Mouse (Mus musculus): ENCODE measurements around the gene Selenon.
A peak's percentile ranks its signal among the peaks of the same experiment; 100 is the strongest.

Gene Selenon

DNA sequence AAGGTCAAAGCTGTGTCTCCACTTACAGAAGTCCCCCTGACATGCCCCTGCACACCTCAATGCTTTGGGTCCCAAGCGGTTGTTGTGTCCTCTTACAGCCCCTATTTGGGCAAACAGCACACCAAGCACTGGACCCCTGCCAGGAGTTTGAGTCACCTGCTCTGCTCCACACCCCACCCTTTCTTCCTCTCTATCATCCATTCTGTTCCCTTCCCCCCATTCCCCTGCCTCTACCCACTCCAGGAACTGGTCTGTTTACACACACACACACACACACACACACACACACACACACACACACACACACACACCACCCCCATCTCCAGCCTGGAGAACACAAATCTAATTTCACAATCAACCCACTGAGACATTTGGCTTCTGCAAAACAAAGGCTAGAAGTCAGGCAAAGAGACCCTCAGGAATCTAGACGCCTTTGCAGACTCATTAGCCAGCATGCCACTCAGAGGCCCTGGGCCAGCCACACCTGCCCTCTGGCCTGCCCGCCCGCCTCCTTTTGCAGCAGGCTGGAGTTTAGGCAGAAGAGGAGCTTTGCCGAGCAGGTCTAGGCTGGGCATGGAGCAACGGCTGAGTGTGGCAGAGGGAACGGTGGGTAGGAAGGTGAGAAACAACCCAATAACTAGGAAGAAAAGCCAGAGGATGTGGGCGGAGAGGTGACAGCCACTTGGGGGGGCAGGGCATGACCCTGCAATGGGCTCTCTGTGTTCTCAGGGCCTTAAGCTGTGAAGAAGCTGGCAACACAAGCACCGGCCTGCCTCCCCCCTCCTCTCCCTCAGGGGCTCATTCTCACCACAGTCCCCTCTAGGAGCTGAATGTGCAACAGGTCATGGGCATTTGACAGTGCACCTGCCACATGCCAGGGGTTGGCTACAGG is 4.9 kb downstream of the Selenon start:
- DNase-seq (ENCODE audit: low read depth, low spot score) = no peak

DNA sequence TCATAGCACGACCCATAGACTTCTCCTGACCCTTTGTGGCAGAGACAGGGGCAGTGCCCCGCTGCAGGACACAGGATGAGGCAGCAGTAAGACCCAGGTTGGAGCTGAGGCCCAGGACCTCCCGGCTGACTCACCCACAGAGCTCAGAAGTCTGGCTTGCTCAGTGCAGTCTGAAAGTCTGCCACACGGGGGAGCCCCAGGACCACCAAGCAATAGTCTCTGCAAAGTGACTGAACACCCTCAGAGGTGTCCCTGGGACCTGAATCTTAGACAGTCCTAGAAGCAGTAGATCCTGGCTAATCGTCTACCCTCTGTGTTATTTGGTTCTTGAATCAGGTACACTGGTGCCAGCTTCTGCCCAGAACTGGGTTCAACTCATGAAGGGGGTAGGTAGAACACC is 8.7 kb downstream of the Selenon start:
- DNase-seq (ENCODE audit: low read depth, low spot score) = peak; percentile 49

DNA sequence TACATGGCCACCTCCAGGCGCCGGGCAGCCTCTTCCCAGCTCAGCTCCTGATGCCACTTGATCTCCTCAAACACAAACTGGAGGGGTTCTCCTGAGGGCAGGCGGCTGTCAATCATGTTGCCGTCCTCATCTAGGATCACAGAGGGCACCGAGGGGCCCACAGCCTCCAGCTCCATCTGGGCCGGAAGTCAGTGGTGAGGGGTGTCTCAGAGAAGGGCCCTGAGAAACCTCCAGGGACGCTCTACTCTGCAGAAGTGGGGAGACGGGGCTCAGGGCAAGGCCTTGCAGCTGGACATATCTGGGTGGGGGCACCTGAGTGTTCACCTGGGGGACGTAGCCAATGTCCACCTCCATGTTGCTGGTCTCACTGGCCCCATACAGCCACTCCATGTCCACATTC is 9.2 kb downstream of the Selenon start:
- DNase-seq (ENCODE audit: low read depth, low spot score) = no peak

DNA sequence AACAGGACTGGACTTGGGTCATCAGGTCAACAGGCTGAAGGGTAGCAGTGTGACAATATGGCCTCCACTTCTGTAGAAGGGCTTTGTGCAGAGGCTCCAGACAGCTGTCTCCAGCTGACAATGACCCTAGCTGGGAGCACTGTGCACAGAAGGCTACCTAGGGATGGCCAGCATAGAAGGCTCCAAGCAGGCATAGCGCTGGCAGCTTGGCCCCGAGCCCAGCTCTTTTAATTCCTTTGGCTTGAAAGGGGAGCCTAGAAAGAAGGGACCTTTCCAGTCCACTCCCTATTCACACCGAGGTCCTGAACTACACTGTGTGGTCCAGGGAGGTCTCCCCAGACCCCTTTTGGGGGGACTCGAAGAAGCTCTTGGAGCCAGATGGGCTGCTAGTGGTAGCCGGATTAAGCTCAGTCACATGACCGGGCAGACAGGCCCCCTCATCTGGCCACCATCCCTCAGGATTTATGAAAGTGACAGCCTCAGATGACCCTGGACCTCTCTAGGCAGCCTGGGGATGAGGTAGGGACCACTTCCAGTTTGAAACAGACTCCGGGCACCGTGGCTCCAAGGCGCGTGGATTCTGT is 12.9 kb downstream of the Selenon start:
- no peak for DNase-seq (ENCODE audit: low read depth, low spot score)

DNA sequence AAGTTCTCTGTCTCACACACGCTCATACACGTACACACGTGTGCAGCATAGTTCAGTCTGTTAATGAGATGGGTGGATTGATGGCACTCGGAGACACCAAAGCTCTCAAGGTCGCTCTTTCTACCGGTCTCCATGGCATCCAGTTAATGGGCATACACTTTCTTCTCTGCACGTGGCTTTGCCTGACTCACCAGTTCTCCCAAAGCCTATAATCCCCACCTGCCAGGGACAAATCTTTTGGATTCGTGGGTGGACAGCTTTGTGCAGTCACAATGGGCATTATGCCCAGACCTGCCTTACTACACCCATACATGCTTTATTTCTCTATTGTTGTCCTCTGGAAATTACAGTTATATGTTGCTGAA is 16.2 kb downstream of the Selenon start:
- DNase-seq (ENCODE audit: low read depth, low spot score) = no peak

DNA sequence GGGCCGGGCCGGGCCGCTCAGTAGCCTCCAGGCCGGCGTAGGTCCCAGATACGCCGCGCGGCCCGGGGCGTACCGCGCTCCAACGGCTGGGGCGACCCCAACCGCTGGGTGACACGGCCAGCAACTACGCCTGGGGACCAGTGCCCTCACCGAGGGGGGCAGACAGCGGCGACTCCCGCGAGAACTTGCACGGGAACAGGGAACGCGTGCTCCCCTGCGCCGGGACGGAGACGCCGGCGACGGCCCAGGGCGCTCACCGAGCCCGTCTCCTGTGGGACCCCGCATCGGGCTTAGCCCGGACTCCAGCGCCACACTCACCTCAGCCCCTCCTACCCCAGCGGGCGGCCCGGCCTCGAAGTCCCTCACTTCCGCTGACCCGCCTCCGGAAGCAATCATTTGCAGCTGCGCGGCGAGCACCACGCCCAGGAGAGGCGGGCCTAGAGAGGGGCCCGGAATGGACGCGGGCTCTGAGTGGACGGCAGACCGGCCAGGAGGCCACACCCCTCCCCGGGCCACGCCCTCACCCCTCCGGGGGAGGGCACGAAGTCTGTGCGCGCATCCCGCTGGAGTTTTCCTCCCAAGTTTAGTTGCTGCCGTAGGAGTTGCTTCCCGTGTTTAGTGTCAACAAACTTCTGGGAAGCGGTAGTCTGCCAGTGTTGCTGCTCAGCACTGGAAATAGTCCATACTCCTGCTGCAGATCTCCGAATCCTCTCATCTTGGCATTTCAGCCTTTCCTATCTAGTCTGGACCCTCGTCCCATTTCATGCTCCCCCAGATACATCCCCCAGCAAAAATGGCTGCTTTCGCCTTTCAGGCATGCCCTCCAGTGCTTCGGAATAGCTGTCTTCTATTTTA is 16.8 kb downstream of the Selenon start, which contains the start of gene Mtfr1l:
Gene Mtfr1l (minus strand): TSS at position 456 of the 855 bp plus-strand sequence.
- peak; percentile 94 for DNase-seq (ENCODE audit: low read depth, low spot score)

DNA sequence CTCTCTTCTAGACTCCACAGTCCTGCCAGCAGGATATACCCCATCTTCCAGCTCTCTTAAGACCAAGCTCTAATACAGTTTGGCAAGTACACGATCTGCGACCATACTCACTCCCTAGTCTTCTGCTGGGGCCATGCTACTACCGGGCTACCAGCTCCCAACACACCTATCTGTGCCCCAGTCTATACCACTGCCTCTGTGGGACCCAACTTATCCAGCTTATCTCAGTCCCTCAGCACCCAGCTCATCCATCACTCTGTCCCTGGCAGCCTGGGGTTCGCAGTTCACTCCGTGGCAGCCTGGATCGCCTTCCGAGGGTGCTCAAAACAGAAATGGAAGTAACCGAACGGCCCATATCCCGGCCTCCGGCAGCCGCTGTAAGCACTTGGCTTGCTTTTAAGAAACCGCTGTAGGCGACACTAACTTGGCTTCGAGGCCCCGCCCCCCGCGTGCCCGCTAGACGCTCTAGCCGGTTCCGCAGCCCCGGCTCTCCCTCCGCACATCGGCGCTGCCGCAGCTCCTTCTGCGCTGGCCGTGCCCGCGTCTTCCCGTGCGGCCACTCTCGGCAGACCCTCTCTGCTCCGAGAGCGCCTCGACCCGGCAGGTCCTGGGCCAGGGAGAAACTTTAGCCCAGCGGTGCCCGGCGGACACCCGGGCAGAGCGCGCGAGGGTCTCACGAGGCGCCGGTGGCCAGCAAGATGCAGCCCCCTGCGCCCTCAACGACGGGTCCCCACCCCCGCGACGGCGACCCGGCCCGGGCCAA is 17.7 kb downstream of the Selenon start:
- no peak for DNase-seq (ENCODE audit: low read depth, low spot score)

DNA sequence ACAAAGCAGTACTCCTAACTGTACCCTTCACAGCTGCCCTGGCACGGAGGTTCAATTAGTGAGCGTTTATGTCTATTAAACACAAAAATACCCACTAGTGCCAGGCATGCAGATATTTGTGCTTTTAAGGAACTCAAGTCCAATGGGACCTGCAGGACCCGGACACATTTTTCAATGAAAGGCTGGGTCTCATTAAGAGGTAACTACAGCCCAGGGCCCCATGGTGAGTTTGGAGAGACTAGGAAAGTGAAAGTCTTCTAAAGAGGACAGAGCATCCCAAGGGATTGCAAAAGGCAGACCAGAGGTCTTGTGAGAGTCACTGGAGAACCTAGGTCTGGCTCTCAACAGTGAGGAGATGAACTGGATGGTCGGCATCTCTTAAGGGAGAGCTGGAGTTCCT is 18.5 kb downstream of the Selenon start:
- no peak for DNase-seq (ENCODE audit: low read depth, low spot score)

DNA sequence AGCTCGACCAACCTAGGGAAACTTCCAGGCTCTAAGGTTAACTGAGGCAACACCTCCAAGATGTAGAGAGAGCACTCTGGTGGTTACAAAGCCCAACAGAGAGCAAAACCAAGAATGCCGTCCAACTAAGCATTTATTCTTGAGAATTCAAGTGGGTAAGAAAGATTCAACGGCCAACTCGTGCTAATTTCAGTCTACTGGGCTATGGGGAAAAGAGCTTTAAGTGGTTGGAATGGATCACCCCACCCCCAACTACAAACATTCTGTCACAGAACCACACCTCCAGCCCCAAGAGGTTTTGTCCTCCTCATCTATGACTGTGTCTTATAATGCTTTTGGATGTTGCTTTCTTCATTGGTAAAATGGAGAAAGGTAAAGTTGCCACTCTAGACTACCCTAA is 19.0 kb downstream of the Selenon start:
- DNase-seq (ENCODE audit: low read depth, low spot score) = no peak

DNA sequence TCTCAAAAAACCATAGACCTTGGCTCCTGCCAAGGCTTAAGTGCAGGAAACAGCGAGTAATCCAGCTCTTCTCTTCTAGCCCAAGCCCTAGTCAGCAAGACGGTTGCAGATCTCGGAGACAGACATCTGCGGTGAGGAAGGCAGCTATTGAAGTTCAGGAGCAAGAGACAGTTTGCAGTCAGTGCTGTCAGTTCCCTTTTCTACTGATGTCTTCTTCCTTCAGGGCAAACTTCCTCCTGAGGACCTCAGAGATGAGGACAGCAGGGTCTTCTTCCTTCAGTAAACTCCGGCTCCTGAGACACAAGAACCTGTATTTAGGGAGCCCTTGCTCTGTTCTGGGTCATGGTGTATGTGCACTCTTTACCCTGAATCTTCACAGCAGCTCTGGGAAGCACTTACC is 25.7 kb downstream of the Selenon start:
- no peak for DNase-seq (ENCODE audit: low read depth, low spot score)

DNA sequence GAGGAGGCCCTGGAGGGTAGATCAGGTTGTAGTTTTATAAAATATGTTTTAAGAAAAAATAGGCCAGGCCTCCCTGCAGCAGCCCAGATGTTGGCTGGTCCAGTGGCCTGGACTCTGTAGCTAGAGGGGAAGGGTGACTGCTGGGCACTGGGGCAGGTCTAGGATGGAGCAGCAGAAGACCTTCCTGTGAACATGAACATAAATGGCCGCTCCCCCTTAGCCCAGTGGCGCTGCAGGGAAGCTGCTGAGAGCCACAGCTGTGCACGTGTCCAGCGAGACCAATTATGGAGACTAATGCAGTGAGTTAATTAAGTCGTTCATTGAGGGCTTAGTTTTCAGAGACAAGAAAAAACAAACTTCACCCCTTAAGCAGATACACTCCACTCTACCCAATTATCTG is 26.2 kb downstream of the Selenon start:
- no peak for DNase-seq (ENCODE audit: low read depth, low spot score)

DNA sequence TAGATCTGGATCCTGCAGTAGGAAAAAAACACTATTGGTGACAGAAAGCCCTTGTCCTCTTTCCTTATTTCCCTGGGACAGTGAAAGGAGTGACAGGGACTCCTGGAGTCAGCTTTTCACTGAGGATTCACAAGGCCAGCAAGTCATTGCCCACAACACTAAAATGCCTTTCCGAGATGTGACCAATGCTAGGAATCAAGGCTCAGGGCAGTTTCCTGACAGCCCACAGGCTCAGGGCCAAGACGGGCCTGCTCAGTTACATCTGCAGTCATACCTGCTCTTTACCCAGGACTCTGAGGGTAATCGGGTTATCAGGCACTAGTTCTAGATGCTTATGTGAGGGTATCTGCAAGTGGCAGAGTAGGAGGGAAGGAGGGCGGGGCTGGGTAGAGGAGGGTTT is 28.5 kb downstream of the Selenon start:
- DNase-seq (ENCODE audit: low read depth, low spot score) = no peak

DNA sequence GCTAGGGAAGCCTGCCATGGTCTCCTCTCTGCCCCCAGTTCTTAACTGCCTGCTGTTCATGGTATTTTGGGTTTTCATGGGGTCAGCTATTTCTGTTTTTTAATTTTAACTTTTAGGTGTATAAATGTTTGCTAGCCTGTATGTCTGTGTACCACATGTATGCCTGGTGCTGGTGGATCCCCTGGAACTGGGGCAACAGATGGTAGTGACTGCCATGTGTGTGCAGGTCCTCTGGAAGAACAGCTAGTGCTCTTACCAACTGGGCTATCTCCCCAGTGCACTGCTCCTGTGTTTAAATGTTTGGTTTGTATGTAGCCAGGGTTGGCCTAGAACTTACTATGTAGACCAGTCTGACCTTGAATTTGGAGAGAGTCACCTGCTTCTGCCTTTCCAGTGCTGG is 32.7 kb downstream of the Selenon start:
- DNase-seq (ENCODE audit: low read depth, low spot score) = no peak

DNA sequence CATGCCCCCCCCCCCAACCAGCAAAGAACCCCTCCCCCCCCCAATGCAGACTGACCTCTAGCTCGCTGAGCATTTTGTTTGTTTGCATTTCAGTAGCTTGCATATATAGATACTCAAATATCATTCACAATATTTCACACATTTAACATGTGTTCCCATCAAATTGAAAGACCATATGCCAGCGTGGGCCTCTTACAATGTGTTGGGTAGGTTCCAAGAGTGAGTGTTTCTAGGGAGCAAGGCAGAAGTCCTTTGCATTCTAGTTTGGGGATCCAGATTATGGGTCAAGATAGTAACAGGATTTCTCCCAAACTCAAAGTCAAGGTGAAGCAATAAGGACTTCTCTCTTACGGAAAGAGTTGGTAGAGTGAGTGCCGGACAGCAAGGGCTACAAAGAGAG is 33.4 kb downstream of the Selenon start:
- DNase-seq (ENCODE audit: low read depth, low spot score) = no peak

DNA sequence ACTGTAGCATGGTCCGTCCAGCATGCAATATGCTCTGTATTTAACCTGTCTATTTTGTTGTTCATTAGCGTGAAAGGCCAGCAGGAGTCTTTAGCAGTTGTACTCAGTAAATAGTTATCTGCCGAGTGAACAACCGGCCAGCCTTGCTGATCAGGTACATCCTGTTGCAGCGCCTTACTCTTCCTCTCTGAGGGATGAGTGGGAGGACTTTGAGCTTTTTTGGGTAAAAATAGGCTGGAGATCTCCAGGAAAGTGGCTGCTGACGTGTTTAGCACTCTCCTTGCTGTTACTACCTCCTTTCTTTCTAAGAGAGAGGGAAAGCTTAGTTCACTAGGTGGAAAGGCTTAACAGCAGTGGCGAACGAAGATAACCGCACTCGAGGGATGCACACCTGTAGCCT is 34.2 kb downstream of the Selenon start:
- DNase-seq (ENCODE audit: low read depth, low spot score) = no peak

DNA sequence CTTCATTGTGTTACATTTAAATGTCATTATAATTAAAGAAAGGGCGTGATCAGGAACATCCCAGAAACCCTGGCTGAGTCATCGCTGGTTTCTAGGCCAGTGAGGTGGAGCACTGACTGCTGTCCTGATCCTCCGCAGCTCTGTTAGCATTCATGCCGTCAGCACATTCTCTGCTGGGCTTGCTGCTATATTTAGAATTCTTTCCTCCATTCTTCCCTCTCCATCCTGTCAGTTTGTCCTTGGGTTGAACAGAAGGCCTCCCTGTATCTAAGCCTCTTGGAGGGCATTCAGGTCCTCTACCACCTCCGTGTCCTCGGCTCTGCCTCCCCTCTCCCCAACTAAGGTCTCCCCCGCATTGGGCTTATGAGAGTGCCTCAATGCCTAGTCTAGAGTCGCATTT is 35.0 kb downstream of the Selenon start:
- no peak for DNase-seq (ENCODE audit: low read depth, low spot score)

DNA sequence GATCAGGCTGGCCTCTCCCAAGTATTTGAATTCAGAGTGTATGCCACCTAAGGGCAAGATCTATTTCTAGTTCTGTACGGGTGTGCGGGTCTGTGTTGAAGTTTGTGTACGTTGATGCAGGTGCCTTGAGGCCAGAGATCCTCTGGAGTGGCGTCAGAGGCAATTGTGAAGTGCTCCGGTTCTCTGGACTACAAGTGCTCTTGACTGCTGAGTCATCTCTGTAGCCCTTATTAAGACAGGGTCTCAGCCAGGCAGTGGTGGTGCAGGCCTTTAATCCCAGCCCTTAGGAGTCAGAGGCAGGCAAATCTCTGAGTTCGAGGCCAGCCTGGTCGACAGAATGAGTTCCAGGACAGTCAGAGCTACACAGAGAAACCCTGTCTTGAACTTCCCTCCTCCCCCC is 36.4 kb downstream of the Selenon start:
- no peak for DNase-seq (ENCODE audit: low read depth, low spot score)

DNA sequence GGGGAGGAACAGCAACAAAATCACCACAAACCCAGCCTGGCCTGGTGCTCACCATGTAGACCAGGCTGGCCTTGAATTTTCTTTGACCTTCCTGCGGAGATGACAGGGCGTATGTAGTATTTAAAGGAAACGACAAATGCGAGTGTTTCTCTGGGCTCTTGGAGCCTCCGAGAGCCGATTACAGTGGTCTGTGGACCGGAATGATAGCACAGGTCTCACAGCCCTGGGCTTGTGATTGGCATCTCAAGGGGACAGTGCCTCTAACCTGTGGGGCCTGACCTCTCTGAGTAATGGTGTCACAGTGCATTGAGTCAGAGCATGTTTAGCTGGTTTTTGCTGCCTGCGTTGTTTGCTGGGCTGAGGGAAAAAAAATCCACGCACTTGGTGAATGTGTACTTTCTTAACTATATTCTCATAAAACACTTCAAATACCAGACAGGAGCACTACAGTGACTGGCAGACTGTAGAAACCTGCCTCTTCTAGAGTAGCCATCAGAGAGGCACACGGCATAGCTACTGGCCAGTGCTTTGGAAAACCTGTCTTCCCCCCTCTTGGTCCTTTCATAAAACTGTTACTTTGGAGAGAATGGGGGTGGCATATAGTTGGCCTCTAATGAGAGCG is 37.5 kb downstream of the Selenon start:
- DNase-seq (ENCODE audit: low read depth, low spot score) = no peak

DNA sequence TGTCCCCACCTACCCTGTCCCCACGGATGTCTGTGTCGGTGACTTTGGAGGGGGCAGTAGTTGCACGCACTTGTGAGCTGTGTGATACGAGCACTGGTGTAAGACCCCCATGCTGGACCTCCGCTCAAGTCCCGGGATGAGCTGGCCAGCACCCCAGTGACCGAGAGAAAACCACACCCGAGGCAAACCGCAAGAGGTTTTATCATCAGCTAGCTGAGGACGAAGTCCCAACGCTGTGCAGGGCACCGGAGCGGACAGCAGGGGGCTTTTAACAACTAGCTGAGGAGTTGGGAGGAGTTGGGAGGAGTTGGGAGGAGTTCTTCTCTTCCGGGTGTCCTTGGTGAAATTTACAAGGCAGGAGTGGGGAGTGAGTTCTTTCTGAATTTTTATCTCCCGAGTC is 39.2 kb downstream of the Selenon start:
- peak; percentile 59 for DNase-seq (ENCODE audit: low read depth, low spot score)

DNA sequence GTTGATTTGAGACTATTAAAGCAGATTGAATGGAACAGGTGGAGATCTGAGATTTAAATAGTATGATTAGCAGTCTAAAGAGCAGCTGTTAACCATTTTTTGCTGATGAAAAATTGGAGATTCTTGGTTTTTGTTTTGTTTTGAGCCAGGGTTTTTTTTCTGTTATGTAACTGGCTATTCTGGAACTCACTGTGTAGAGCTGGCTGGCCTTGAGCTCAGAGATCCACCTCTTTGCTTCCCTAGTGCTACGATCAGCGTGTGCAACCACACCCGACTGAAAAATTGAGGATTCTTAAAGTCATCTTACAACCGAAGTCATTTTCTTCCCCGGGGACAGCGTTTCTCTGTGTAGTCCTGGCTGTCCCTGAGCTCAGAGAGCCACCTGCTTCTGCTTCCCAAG is 40.2 kb downstream of the Selenon start:
- DNase-seq (ENCODE audit: low read depth, low spot score) = no peak

DNA sequence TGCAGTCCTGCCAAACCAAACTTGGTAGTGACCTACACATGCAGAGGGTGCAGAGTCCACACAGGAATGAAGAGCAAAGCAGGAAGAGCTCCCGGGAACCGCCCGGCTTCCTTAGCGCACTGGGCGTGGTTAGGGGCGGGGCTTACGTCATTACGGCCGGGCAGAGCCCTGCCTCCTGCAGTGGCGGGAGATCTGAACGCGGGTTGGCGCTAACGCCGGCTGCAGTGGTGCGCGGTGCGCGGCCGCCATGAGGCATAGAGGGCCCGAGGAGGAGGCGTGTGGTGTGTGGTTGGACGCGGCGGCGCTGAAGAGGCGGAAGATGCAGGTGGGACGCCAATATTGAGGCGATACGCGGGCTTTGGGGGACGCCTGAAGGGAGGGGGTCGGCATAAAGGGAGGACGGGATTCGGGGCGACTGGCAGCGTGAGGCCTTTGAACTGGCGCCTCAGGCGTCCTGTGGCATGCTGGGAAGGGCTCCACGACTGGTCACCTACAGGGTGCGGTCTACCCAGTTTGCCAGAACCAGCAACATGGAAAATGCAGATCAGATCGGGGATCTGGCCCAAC is 41.0 kb downstream of the Selenon start, which contains the start of gene Aunip:
Gene Aunip (plus strand): TSS at position 155 of the 567 bp plus-strand sequence.
- DNase-seq (ENCODE audit: low read depth, low spot score) = peak; percentile 89
